Mouse (Mus musculus): ENCODE measurements around the gene Hsd3b6.
"Not testable (repeated sequence)": the region's sequence is repeated elsewhere in the genome, so short reads cannot be mapped to it uniquely, and the experiment has no call there.

Hsd3b6 gene

GRCm38 (mm10) chr3:98814101-98814670 lies at the start of gene Hsd3b6:
Gene Hsd3b6, minus strand, starts transcription at chr3:98814443.
- DNase-seq (ENCODE audit: extremely low spot score, low spot score): no peak

- no peak for DNase-seq (ENCODE audit: extremely low spot score, low spot score)
Measured at GRCm38 (mm10) chr3:98862800-98863199, 48.6 kb upstream of the Hsd3b6 start.

GRCm38 (mm10) chr3:98859576-98859975 lies 45.3 kb upstream of the Hsd3b6 start, which contains the start of gene Hsd3b1:
Gene Hsd3b1, minus strand, starts transcription at chr3:98859794.
- no peak for DNase-seq (ENCODE audit: extremely low spot score, low spot score)

GRCm38 (mm10) chr3:98858051-98858450 lies 43.8 kb upstream of the Hsd3b6 start:
- no peak for DNase-seq (ENCODE audit: extremely low spot score, low spot score)

GRCm38 (mm10) chr3:98856892-98857291 lies 42.6 kb upstream of the Hsd3b6 start:
- no peak for DNase-seq (ENCODE audit: extremely low spot score, low spot score)

- no peak for DNase-seq (ENCODE audit: extremely low spot score, low spot score)
Measured at GRCm38 (mm10) chr3:98855160-98855559, 40.9 kb upstream of the Hsd3b6 start.

- no peak for DNase-seq (ENCODE audit: extremely low spot score, low spot score)
Measured at GRCm38 (mm10) chr3:98853685-98854084, 39.4 kb upstream of the Hsd3b6 start.

- no peak for DNase-seq (ENCODE audit: extremely low spot score, low spot score)
Measured at GRCm38 (mm10) chr3:98853051-98853450, 38.8 kb upstream of the Hsd3b6 start.

- DNase-seq (ENCODE audit: extremely low spot score, low spot score): no peak
Measured at GRCm38 (mm10) chr3:98852631-98853030, 38.4 kb upstream of the Hsd3b6 start.

GRCm38 (mm10) chr3:98851853-98852252 lies 37.6 kb upstream of the Hsd3b6 start:
- no peak for DNase-seq (ENCODE audit: extremely low spot score, low spot score)

GRCm38 (mm10) chr3:98850262-98850661 lies 36.0 kb upstream of the Hsd3b6 start:
- DNase-seq (ENCODE audit: extremely low spot score, low spot score): no peak

GRCm38 (mm10) chr3:98848898-98849297 lies 34.7 kb upstream of the Hsd3b6 start:
- no peak for DNase-seq (ENCODE audit: extremely low spot score, low spot score)

GRCm38 (mm10) chr3:98812653-98813052 lies 1.6 kb downstream of the Hsd3b6 start:
- DNase-seq (ENCODE audit: extremely low spot score, low spot score): not testable (repeated sequence)

- DNase-seq (ENCODE audit: extremely low spot score, low spot score): not testable (repeated sequence)
Measured at GRCm38 (mm10) chr3:98805032-98805431, 9.2 kb downstream of the Hsd3b6 start.

- DNase-seq (ENCODE audit: extremely low spot score, low spot score): no peak
Measured at GRCm38 (mm10) chr3:98786551-98786950, 27.7 kb downstream of the Hsd3b6 start.

GRCm38 (mm10) chr3:98782181-98782868 lies 31.9 kb downstream of the Hsd3b6 start:
- DNase-seq (ENCODE audit: extremely low spot score, low spot score): no peak

- DNase-seq (ENCODE audit: extremely low spot score, low spot score): no peak
Measured at GRCm38 (mm10) chr3:98780921-98781320, 33.3 kb downstream of the Hsd3b6 start.

- DNase-seq (ENCODE audit: extremely low spot score, low spot score): no peak
Measured at GRCm38 (mm10) chr3:98764155-98764554, 50.1 kb downstream of the Hsd3b6 start.

GRCm38 (mm10) chr3:98756836-98757235 lies 57.4 kb downstream of the Hsd3b6 start:
- no peak for DNase-seq (ENCODE audit: extremely low spot score, low spot score)
